Mouse (Mus musculus) erythroblast, embryonic 14.5 days (primary cell): ENCODE measurements around the gene Neu2.

Experiments used
- GATA1 ChIP-seq: IDR thresholded peaks from 2 replicates; pipeline ENCODE4 v1.6.1; 2012; ENCODE audit warnings: low read length, inconsistent platforms, mixed read lengths
- TAL1 ChIP-seq: IDR thresholded peaks from 3 replicates; pipeline ENCODE4 v1.6.1; 2012; ENCODE audit warnings: low read length, inconsistent platforms, mixed read lengths

DNA sequence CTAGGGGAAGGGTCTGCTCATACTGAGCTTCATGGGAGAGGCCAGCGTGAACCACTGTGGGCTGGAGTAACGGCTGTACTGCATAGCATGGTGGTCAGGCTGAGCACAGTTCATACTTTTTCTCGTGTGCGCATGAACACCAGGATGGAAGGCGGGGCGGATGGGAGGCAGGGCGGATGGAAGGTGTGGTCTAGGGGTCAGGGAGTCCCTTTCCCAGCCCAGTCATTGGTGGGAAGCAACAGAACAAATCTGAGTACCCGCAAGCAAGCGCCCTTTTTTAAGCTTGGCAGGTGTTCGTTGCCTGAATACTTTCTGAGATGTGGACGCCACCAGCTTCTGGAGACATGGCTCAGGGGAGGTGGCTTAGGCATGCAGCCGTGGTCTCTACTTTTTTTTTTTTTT lies 127.0 kb downstream of the Neu2 start:
- no peak for TF ChIP-seq GATA1
- no peak for TF ChIP-seq TAL1
